Mouse (Mus musculus): Measurements from ENCODE around the gene Rpsa.
"Not testable (repeated sequence)": the region's sequence is repeated elsewhere in the genome, so short reads cannot be mapped to it uniquely, and the experiment has no call there.

Gene Rpsa

DNA sequence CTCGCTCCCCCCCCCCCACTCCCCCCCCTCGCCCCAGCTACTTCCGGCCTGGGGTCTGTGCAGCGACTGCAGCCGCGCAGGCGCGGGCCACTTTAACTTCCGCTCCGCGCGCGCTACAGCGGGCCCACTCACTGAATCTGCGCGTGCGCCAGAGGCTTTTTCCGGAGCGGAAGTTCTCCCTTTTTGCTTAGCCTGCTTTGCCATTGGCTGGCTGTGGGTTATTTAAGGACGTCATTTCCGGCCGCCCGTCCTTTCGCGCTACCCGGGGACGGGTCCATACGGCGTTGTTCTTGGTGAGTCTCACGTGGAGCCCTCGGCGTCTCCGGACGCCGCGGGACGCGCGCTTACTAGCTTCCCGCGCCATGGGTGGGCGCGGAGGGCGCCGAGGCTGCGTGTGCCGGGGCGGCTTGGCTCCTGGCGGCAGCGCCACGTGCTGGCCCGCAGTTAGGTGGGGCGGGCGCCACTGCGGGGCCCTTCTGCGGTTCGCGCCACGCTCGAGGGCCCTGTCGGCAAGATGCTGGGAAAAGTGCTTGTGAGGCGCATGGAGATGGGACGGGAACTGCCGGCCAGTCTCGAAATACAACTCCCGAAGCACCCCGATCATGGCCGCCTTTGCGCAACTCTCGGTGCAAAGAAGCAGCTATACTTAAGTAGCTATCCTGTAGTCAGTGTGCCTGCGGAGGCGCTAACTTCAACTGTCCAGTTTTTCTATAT lies at the start of gene Rpsa:
TSS of gene Rpsa (plus strand) at position 152 of the 714 bp plus-strand sequence.
- DNase-seq (ENCODE audit: low spot score in 2 of 2) = peak; percentile 97 to 98

DNA sequence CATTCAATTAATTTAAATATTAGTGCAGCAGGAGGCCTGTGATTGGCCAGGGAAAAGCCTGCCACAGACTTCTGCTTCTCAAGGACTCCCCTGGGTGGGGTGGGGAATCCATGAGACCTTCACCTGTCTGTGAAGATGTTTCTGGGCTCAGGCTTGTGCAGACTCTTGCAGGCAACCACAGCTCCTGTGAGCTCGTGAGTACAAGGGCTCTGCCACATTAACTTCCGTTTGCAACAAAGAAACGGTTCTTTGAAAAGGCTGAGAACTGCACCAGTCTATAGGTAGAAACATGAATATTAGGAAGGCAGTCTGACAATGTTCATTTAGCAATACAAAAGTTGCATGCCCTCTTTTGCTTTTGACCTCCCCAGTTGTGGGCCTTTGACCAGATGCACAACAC lies 49.2 kb upstream of the Rpsa start:
- DNase-seq (ENCODE audit: low spot score in 2 of 2) = no peak

DNA sequence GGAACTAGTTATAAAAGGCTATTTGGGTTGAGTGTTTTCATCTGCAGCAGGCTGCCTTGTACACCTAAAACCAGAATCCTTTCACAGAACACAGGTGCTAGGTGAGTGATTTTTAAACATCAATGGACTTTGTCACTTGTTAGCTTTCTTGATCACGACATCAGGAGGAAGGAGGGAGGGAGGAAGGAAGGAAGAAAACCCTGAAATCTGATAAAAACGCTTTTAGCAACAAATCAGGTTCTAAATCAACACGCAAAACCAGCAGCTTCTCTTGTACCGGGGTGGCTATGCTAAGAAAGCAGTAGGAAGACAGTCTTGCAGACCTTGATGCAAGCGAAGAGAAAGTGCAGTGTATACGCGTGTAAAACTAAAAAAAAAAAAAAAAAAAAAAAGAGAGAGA lies 47.6 kb upstream of the Rpsa start:
- DNase-seq (ENCODE audit: low spot score in 2 of 2) = no peak

DNA sequence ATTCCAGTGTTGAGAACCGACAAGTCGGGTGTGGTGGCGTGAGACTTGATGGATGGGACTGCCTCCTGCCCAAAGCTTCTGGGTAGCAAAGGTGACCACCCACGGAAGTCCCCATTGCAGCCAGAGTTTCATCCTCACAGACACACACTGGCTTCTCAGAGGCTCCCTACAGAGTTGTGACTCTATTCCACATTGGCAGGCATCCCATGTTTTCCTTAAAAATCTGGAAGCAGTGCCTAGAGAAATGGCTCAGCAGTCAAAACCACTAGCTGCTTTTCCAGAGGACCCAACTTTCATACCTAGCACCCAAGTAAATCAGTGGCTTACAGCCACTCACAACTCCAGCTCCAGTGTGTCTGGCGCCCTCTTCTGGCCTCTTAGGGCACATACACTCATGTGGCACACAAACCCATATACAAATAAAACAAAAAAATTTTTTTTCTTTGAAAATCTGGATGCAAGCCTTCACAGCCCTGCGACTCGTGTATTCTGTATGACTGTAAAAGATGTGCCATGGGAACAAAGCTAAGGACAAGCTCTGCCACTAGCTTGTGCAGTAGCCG lies 46.9 kb upstream of the Rpsa start:
- DNase-seq (ENCODE audit: low spot score in 2 of 2) = no peak

DNA sequence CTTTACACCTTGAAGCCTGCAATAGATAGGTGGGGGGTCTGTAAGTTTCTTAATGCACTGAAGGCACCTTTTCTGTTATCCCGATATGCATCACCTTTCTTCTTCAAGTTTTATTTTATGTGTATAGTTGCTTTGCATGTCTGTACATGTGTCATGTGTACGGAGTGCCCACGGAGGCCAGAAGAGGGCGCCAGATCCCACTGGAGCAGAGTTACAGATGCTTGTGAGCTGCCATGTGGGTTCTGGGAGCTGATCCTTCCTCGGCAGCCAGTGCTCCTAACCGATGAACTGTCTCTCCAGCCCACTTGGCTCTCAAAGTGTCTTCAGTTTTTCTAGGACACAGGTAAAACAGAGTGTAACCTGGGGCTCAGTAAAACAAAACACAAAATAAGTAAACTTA lies 46.2 kb upstream of the Rpsa start:
- DNase-seq (ENCODE audit: low spot score in 2 of 2) = no peak

DNA sequence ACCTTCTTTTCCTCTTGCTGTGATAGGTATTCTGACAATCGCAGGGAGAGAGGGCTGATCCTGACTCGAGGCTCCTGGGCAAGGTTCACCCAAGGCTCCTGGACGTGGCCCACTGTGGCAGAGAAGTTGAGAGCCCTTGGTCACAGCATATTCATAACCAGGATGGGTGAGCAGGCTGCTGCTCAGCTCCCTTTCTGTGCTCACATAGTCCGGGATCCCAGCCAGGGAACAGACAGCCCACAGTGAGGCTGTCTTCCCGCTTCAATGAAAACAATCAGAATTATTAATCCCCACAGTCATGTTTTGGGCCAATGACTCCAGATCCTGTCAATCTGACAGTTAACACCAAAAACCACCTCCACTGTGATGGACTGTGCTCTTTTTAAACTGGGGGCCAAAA lies 45.5 kb upstream of the Rpsa start:
- DNase-seq (ENCODE audit: low spot score in 2 of 2) = no peak

DNA sequence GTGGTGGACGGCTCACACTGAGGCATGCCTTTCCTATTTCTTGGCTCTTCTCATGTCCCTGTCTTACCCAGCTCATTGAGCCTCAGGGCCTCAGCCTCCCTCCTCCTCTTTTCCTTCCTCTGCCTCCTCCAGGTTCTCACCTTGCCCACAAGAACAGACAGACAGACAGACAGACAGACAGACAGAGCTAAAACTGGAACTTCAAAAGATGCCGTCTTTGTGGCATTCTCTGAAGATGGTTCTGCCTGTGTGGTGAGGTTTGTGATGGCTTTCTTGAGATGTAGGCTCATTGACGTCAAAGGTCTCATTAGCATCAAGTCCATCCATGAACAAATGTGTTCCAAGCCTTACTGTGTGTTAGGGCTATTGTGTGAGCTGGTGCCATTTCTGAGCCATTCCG lies 44.8 kb upstream of the Rpsa start:
- no peak for DNase-seq (ENCODE audit: low spot score in 2 of 2)

DNA sequence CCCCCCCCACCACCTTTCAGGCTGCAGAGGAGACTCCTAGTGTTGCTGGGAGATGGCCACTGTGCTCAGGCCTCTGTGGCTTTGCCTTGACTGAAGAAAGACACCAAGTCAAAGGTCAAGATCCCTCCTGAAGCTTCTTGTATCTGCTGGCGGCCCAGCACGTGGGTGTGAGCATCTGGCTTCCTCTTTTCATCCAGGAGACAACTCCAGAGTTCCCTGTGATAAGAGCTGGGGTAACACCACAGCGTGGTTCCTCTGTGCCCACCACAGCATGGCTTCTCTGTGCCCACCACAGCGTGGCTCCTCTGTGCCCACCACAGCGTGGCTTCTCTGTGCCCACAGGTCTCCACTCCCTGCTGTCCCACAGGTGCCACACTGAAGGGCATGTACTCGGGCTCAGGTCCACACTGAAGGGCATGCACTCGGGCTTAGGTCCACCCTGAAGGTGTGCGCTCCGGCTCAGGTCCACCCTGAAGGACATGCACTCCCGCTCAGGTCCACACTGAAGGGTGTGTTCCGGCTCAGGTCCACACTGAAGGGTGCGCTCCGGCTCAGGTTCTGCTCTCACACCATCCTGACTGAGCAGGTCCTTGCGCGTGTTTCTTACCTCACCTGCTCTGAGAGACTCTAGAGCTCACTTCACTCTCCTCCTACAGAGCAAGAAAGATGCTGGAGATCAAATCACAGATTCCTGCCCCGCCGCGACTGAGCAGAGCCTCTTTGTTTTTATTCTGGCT lies 44.2 kb upstream of the Rpsa start:
- DNase-seq (ENCODE audit: low spot score in 2 of 2) = no peak

DNA sequence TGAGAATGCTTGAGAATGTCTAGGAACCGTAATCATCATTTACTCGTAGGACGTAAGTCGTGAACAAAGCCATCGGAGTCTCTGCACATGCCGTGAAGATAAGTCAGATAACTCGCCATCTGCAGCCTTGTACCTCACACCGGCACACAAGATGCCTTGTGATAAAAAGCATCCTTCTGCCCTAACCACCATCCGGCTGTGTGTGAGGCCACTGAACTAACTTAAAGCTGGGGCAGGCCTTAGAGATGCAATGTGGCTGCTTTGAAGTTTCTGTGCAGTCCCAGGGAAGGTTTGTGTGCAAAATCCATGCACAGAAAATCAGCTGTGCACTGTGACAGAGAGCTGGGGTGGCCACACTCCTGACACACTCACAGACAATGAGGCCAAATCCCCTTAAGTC lies 43.1 kb upstream of the Rpsa start:
- no peak for DNase-seq (ENCODE audit: low spot score in 2 of 2)

DNA sequence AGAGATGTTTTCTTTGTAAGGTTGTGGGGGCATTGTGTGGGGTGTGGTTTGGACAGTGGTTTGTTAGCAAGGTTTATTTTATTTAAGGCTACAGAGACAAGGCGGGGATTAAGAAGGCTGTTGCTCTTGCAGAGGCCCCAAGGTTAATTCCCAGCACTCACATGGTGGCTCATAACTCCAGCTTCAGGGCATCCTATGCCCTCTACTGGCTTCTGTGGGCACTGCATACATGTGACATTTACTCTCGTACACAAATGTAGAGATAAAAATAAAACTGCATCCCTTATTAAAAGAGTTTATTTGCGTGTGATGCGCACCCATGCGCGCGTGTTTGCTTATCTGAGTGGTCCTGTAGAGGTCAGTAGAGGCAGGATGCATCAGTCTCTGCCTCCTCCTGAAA lies 38.4 kb upstream of the Rpsa start:
- DNase-seq (ENCODE audit: low spot score in 2 of 2) = no peak

DNA sequence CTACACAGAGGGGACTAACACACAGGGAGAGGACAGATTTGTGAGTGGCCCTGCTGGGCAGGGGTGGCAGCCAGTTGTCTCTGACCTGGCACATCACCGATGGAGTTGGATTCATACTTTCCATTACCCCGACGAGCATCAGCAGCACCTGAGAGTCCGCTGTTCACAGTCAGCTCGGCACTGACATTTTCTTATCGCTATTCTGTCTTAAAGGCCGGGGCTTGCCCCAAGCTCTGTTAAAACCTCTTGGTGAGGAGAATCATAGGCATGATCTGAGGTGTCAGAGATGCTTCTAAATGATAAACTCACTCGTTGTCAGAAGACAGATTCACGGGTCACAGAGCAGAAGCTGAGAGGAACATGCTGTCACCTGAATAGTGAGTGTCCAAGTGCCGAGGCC lies 36.4 kb upstream of the Rpsa start:
- DNase-seq (ENCODE audit: low spot score in 2 of 2) = no peak

DNA sequence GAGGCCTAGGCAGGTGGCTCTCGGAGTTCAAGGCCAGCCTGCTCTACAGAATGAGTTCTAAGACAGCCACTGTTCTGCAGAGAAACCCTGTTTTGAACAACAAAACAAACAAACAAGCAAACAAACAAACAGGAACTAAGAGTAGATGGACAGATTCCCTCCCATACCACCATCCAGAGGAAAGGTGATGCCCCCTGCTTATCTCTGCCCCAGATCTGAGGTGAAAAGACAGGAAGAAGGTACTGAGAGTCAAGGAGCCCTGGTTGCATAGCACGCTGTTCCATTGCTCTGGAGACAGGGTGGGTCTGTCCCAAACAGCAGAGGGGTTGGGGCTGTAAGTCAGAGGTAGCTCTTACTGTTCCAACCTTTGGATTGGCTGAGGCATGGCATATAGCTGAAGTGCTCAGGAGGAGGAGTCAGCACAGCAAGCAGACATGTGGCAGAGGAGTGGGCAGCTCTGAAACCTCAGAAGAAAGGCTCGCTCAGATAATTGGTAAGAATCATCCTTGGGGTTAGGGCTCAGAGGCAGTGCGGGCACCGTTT lies 35.7 kb upstream of the Rpsa start, which contains the start of gene Ccr8:
TSS of gene Ccr8 (plus strand) at position 419 of the 543 bp plus-strand sequence.
- DNase-seq (ENCODE audit: low spot score in 2 of 2) = no peak

DNA sequence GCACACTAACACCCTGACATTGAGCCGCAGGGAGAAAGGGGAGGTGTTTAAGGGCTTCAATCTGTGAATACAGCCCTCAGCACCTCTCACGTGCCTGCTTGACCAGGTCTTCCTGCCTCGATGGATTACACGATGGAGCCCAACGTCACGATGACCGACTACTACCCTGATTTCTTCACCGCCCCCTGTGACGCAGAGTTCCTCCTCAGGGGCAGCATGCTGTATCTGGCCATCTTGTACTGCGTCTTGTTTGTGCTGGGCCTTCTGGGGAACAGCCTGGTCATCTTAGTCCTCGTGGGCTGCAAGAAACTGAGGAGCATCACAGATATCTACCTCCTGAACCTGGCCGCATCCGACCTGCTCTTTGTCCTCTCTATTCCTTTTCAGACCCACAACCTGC lies 33.8 kb upstream of the Rpsa start:
- no peak for DNase-seq (ENCODE audit: low spot score in 2 of 2)

DNA sequence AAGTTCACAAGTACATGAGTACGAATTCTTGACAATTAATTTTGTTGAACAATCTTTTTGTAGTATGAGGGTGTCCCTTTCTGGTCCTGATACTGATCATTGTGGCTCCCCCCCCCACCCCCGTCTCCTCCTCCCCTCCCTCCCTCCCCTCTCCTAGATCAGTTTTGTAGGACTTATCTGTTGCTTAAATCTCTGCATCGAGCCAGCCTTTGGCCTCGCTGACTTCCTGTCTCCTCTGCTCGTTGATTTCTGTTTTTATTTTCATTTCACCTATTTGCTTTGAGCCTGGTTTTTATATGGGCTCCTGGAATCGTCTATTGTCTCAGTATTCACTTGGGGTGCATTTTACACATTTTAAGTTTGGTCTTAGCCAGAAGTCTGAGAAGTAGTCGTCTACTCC lies 31.6 kb upstream of the Rpsa start:
- DNase-seq (ENCODE audit: low spot score in 2 of 2) = no peak

DNA sequence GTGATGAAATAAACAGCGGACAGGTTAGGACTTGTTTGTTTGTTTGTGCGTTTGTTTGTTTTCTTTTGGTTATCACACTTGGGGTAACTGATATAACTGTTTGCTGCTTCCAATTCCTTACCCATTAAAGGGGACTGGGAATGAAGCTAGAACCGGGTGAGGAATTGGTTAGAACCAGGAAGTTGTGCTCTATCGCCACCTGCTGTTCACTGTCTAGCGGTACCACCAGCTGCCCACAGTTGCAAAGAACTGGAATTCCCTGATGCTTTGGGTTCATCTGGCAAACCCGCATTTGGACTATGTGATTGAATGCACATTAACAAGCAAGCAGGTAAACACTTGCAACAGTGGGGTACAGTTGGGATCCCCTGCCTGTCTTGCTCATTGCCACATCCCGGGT lies 28.8 kb upstream of the Rpsa start:
- peak in 1 of 2 experiments; percentile 19 for DNase-seq (ENCODE audit: low spot score in 2 of 2)

DNA sequence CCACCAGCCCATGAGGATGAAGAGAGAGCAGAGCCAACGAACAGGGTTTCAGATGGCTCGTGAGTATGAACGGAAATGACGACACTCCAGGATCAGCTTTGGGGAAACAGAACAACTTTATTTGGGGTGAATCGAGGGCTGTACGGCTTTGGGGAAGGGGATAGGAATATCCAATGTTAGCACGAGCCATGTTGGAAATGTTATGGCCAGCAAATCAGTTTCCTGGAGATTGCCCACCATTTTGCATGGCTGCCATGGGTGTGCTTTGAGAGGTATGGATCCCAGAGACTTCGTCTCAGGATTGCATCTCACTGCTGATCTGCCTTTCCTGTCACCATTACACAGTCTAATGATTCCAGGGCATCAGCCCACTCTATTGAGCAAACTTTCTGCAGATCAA lies 28.2 kb upstream of the Rpsa start:
- no peak for DNase-seq (ENCODE audit: low spot score in 2 of 2)

DNA sequence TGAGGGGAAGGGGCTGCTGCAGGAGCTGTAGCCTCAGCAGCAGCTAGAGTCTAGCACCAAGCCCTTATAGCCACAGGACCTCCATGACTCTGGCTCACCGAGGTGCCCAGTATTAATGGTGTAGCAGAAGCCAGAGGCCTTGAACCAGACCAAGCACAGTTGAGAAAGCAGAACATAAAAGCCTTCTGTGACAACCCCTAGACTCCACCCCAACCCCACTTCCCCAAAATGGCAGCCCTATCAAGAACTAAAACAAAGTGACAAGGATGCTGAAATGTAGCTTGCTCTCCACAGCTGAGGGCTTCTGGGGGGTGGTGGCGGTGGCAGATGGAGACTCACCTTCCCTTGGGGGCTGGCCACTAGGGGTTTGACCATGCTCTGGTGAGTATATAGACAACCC lies 26.3 kb upstream of the Rpsa start:
- peak; percentile 20 to 26 for DNase-seq (ENCODE audit: low spot score in 2 of 2)

DNA sequence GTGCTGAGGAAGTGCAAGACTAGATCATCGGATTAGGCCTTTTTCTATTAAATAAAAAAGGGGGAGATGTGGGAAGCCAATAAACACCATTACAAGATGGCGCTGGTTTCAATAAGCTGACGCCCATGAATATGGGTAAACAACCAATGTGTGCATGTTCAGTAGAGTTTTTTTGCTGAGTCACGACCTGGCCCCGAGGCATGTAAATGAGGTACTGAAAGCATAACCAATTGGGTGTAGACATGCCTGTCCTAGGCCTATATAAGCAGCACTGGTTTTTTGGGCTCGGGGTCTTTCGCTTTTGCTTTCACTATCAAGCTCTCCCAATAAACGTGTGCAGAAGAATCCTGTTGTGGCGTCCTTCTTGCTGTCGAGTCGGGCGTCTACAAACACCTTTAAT lies 18.5 kb upstream of the Rpsa start:
- DNase-seq (ENCODE audit: low spot score in 2 of 2) = not testable (repeated sequence)

DNA sequence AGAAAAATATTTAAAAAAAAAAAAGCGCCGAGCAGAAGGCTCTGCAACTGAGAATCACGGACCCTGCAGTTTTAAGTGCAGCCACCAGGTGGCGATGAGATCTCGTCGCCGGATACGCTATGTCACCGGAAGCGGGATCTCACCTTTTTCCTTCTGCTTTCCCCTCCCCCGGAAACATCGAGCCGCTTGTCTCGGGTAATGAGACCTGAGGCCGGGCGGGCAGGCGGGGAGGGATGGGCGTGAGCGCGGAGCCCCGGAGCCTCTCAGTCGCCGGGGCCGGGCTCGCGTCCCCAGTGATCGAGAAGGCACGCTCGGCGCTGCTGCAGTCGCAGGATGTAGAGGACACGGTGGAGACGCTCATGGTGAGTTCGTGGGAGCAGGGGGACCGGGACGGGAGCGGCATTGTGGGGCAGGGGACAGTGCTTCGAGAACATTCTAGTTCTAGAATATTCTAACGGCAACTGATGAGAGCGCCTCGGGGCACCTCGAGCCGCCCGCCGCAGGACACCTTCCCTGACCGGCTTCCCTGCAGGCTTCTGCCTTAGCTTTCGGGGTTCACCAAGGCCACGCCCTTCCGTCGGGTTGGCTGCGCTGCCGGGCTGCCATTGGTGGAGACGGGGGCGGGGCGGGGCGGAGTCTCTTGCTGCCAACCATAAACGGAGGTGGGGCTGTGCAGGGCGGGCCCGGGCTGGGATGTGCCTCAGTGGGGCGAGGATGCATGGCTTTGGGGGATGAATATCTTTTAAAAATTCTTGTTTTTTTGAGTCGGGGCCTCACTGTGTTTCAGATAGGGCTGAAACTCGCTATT lies 17.1 kb upstream of the Rpsa start, which contains the start of gene Slc25a38:
TSS of gene Slc25a38 (plus strand) at position 164 of the 808 bp plus-strand sequence.
- peak; percentile 95 to 96 for DNase-seq (ENCODE audit: low spot score in 2 of 2)

DNA sequence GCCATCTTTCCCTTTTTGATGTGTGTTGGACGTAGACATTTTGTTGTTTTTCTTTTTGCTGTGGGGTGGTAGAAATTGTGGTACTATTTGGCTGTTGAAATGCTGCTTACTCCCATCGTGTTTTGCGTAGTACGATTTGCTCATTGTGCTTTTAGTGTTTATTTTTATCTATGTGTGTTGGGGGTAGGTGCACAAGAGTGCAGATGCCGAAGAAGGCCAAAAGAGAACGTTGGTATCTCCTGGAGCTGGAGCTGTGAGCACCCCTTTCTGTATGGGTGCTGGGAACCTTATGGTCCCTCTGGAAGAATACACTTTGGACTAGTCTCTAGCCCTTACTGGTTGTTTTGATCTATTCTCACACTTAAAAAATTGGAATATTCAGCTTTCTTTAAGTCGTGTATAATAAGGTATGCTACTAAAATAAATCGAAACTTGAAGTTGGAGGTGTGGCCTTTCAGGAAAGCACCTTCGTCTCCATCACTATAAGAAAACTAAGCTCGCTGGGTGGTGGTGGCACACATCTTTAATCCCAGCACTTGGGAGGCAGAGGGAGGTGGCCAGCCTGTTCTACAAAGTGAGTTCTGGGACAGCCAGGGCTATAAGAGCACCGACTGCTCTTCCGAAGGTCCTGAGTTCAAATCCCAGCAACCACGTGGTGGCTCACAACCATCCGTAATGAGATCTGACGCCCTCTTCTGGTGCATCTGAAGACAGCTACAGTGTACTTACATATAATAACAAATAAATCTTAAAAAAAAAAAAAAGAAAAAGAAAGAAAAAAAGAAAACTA lies 16.1 kb upstream of the Rpsa start:
- no peak for DNase-seq (ENCODE audit: low spot score in 2 of 2)

DNA sequence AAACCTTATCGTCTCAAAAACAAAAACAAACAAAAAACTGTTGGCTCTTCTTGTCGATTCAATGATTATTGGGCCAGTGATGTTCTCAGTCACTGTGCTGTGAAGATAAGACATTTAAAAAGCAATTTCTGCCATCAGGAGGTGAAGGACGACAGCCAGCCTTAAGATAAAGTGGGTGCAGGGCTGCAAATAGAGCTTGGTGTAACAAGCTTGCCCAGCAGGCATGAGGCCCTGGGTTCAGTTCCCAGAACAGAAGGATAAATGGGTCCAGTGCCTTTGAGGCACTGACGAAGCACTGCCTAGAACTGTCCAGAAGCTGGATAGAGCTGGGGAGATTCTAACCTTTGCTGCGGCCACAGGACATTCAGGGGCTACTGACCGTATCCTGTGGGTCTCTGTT lies 15.0 kb upstream of the Rpsa start:
- DNase-seq (ENCODE audit: low spot score in 2 of 2) = peak in 1 of 2 experiments; percentile 19
